Mouse (Mus musculus) gastrocnemius, adult 18-20 months (tissue): ENCODE results near the gene Tph1. TPM values are rescaled to one million over a fixed set of nuclear protein-coding genes. Genes with fewer than 3 reads are reported as not detected.

Experiments
- DNase-seq: peaks from one replicate; pipeline ENCODE4 v3.0.0; 2021; ENCODE audit warnings: low spot score
- total RNA-seq, 2 experiments: library from RNA; stranded (reverse); gene quantifications; 2 replicates each; pipeline ENCODE4 v1.2.3; 2021

The Tph1 gene
- total RNA-seq, 2 experiments from 2014 or later: 0.21 to 0.41 TPM

DNA sequence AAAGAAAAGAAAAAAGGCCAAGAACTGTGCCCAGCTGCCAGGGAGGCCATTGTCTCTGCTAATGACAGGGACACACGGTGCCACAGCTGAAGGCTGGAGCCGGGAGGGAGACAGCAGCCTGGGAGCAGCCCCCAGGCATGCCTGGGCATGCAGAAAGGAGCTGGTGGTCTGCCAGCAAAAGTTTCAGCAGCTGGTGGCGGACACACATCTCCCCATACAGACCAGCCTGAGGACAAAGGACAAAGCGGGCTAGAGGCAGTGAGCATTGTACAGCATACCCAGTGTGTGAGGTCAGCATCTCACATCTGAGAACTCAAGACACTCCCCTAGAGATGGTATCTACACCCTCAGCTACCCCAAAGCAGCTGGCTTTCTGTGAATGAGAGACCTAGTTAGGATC, 70.3 kb downstream of the Tph1 start:
- no peak for DNase-seq

DNA sequence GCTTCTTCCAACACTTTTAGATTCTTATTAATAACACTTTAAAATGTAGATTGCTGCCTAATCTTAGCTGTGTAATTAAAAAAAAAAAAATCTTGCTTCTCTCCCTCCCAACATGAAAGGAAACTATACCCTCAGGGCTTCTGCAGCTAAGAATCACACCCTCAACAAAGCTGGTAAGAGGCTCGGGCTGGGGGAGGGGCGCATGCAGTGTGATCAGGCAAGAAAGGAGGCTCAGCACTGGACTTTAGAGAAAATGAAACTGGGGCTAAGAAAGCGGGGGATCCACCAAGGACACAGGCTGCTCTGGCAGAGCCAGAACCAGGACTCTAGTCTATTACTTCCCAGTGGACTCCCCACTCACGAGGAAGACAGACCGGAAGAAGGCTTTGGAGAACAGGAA, 71.2 kb downstream of the Tph1 start:
- no peak for DNase-seq

DNA sequence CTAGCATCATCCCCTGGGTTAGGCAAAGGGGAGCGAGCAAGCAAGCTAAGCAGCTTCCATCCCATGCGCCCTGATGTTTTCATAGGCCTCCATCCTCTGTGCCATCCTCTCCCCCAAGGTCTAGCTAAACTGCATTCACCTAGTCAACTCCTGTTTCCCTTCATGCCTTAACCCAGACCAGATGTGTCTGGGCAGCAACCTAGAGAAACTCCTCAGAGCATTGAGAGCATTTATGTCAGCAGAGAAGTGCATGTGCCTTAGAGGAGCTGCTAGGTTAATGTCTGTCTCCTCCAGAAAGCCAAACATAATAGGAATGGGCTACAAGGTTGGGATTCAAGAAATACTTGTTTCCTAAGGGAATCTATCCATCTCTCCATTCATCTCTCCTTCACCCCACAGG, 75.3 kb downstream of the Tph1 start:
- DNase-seq: no peak

Other genes starting within 250 kb of the Tph1 start
- gene Sergef, start 32.7 kb downstream of the Tph1 start, total RNA-seq: 1 to 10 TPM; 3.9 to 4.3 TPM
- 1 to 10 TPM; 2.7 to 3.0 TPM for gene Saal1, start 38.1 kb upstream of the Tph1 start, total RNA-seq
- not detected for gene Saa3, start 43.2 kb upstream of the Tph1 start, total RNA-seq
- under 1 TPM in 1 of 2 experiments, not detected in 1; 0.09 TPM for gene Saa4, start 60.1 kb upstream of the Tph1 start, total RNA-seq
- gene Saa1, start 70.4 kb upstream of the Tph1 start, total RNA-seq: not detected
- gene Saa2, start 79.3 kb upstream of the Tph1 start, total RNA-seq: under 1 TPM in 1 of 2 experiments, not detected in 1; 0.40 TPM
- gene Hps5, start 123.5 kb upstream of the Tph1 start, total RNA-seq: 10 to 100 TPM; 11.2 to 12.1 TPM
- 10 to 100 TPM; 15.4 to 18.2 TPM for gene Gtf2h1, start 123.6 kb upstream of the Tph1 start, total RNA-seq
- gene Ldha, start 168.9 kb upstream of the Tph1 start, total RNA-seq: 1,000 to 10,000 TPM; 2,332 to 2,702 TPM
- gene Ldhc, start 188.7 kb upstream of the Tph1 start, total RNA-seq: not detected
- gene Tsg101, start 247.4 kb upstream of the Tph1 start, total RNA-seq: 10 to 100 TPM; 54.4 to 59.1 TPM